Comparison of ENCODE assay signal across 34 mouse cellular contexts in genomic region chr2:31923645-31924044, GRCm38 (mm10). TPM values are rescaled to one million over a fixed set of nuclear protein-coding genes. Genes with fewer than 3 reads are reported as not detected.
"Had no signal": no experiment of that assay in that cellular context is flagged by ENCODE, and none has a peak within 500 bp of the region (broad histone marks: within the 10 kb centered on the region; RNA-seq: fewer than 3 reads in every experiment).

No protein-coding gene starts in this region.

- H3K4me1 ChIP-seq: heart, embryonic 10.5 days; heart, embryonic 12.5 days; heart, embryonic 13.5 days; heart, embryonic 15.5 days; hindbrain, embryonic 12.5 days; hindbrain, embryonic 15.5 days; intestine, embryonic 15.5 days; kidney, embryonic 15.5 days had no signal

- H3K9me3 ChIP-seq: heart, embryonic 10.5 days; heart, embryonic 12.5 days; heart, embryonic 13.5 days; heart, embryonic 15.5 days; hindbrain, embryonic 10.5 days; hindbrain, embryonic 12.5 days; hindbrain, embryonic 13.5 days; hindbrain, embryonic 15.5 days; intestine, embryonic 15.5 days; kidney, embryonic 15.5 days had no signal

- DNase-seq: heart, postnatal 10 days; heart, postnatal 14 days; heart, postnatal 36 days; heart, postnatal 4 days; kidney, adult 11 months; kidney, adult 18-20 months; kidney, adult 2 months; kidney, adult 8-10 months; kidney, adult 9 months; kidney, postnatal 10 days; kidney, postnatal 14 days; kidney, postnatal 36 days; kidney, postnatal 4 days; layer of hippocampus, adult 9-11 months; layer of hippocampus, postnatal 36 days had no signal

- H3K36me3 ChIP-seq: heart, embryonic 10.5 days; heart, embryonic 12.5 days; heart, embryonic 13.5 days; heart, embryonic 15.5 days; hindbrain, embryonic 10.5 days; hindbrain, embryonic 12.5 days; hindbrain, embryonic 13.5 days; hindbrain, embryonic 15.5 days; intestine, embryonic 15.5 days; kidney, embryonic 15.5 days had no signal

- H3K27ac ChIP-seq: heart, embryonic 10.5 days; heart, embryonic 13.5 days; heart, embryonic 15.5 days; hindbrain, embryonic 10.5 days; hindbrain, embryonic 12.5 days; hindbrain, embryonic 13.5 days; hindbrain, embryonic 14.5 days; hindbrain, embryonic 15.5 days; hindbrain, postnatal 0 days; intestine, embryonic 15.5 days; kidney, embryonic 15.5 days; kidney, postnatal 0 days; layer of hippocampus, adult 2 months had no signal

- H3K27me3 ChIP-seq: hindbrain, embryonic 15.5 days; intestine, embryonic 15.5 days had no signal

- H3K4me3 ChIP-seq: heart, embryonic 10.5 days; heart, embryonic 12.5 days; heart, embryonic 13.5 days; heart, embryonic 15.5 days; hindbrain, embryonic 10.5 days; hindbrain, embryonic 12.5 days; hindbrain, embryonic 13.5 days; hindbrain, embryonic 15.5 days; intestine, embryonic 15.5 days; kidney, embryonic 15.5 days; layer of hippocampus, adult 2 months had no signal

- H3K9ac ChIP-seq: heart, embryonic 12.5 days; heart, embryonic 13.5 days; heart, embryonic 15.5 days; hindbrain, embryonic 12.5 days; hindbrain, embryonic 13.5 days; hindbrain, embryonic 14.5 days; hindbrain, embryonic 15.5 days; intestine, embryonic 15.5 days; kidney, embryonic 15.5 days had no signal

- ATAC-seq: hindbrain, embryonic 16.5 days; hindbrain, postnatal 0 days; inflammation-experienced regulatory T-cells, adult 6 months; intestine, embryonic 15.5 days; intestine, embryonic 16.5 days; intestine, postnatal 0 days had no signal

- H3K4me2 ChIP-seq: heart, embryonic 11.5 days; heart, embryonic 12.5 days; heart, embryonic 13.5 days; heart, embryonic 15.5 days; hindbrain, embryonic 12.5 days; hindbrain, embryonic 13.5 days; hindbrain, embryonic 14.5 days; hindbrain, embryonic 15.5 days; intestine, embryonic 15.5 days; kidney, embryonic 15.5 days had no signal

RNA-seq across cellular contexts. Expression of gene Lamc3, which starts 36.6 kb away (rescaled TPM):
- polyA plus RNA-seq: inflammation-experienced regulatory T-cells, adult 6 months had no signal
